15 mouse cellular contexts compared by ENCODE assay signal in the genomic region with DNA sequence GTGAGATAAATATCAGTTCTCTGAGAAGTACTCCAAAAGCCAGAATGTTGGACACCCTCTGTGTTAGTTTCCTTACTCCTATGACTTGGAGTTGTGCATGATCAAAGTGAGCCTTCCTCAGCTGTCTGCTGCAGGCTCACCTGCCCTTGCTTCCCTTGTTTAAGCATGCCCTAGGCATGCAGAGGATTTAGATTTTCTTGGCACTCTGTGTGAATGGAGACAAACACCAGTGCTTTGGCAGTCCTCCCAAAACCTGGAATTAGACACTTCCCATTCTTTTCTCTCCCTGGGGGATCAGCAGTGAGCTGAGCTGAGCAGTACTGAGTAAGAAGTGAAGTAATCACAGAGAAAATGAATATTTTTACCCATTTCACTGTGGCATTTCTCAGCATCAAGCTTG.
A peak's percentile ranks its signal among the peaks of the same experiment; 100 is the strongest.
DNase-seq lines count a peak whose midpoint lies in the region; ATAC-seq and TF ChIP-seq lines count a peak whose summit lies in the region.
"Had no signal": no experiment of that assay in that cellular context is flagged by ENCODE, and none has a peak within 500 bp of the region (broad histone marks: within the 10 kb centered on the region; RNA-seq: fewer than 3 reads in every experiment).

No protein-coding gene starts in this region.

- no peak for TF ChIP-seq CTCF in brain, embryonic 14.5 days (IDR thresholded peaks at IDR 0.05; ENCODE audit: borderline replicate concordance, extremely low read depth, insufficient read depth, insufficient read length)
- TF ChIP-seq CTCF in lung, adult 2 months (IDR thresholded peaks at IDR 0.05; ENCODE audit: insufficient read depth, low read length): no peak

- DNase-seq in frontal cortex, postnatal 25 days (ENCODE audit: low spot score in 2 of 2): no peak
- peak; percentile 75 for DNase-seq in midbrain, embryonic 14.5 days
- DNase-seq in midbrain, embryonic 10.5 days (ENCODE audit: low spot score): no peak
- DNase-seq in brain, embryonic 14.5 days (ENCODE audit: low read depth): peak; percentile 80
- DNase-seq in lung, adult 2 months: no peak
- DNase-seq in layer of hippocampus, postnatal 36 days: no peak
- DNase-seq: adrenal gland, postnatal 25 days; cerebellum, adult 18-20 months; gastrocnemius, postnatal 25 days; liver, postnatal 0 days; thymus, adult 2 months had no signal

- no peak overlapping the region for H3K4me2 ChIP-seq in midbrain, embryonic 14.5 days (ENCODE audit: low read length)
- H3K4me2 ChIP-seq in midbrain, embryonic 16.5 days (ENCODE audit: low read length): no peak overlapping the region

- TF ChIP-seq POLR2A in brain, embryonic 14.5 days (IDR thresholded peaks at IDR 0.05; ENCODE audit: borderline replicate concordance, extremely low read depth, insufficient read depth, insufficient read length, poor library complexity, severe bottlenecking): no peak
- no peak for TF ChIP-seq POLR2A in lung, adult 2 months (IDR thresholded peaks at IDR 0.05; ENCODE audit: borderline replicate concordance, extremely low read depth, low read depth, low read length)

- H3K27me3 ChIP-seq in midbrain, embryonic 14.5 days (ENCODE audit: control insufficient read depth, insufficient read depth, low read length): no peaks in the 10 kb centered on the region
- no peaks in the 10 kb centered on the region for H3K27me3 ChIP-seq in midbrain, embryonic 10.5 days (ENCODE audit: low read depth, poor library complexity, severe bottlenecking)
- no peaks in the 10 kb centered on the region for H3K27me3 ChIP-seq in midbrain, embryonic 16.5 days (ENCODE audit: control insufficient read depth, insufficient read depth, low read depth, low read length)
- H3K27me3 ChIP-seq: CH12.LX; megakaryocyte, embryonic 14.5 days had no signal

- no peaks in the 10 kb centered on the region for H3K9me3 ChIP-seq in midbrain, embryonic 14.5 days (ENCODE audit: control insufficient read depth, low read length)
- H3K9me3 ChIP-seq in midbrain, embryonic 10.5 days (replicated peaks): no peaks in the 10 kb centered on the region
- no peaks in the 10 kb centered on the region for H3K9me3 ChIP-seq in midbrain, embryonic 16.5 days (replicated peaks; ENCODE audit: control insufficient read depth, low read length, poor library complexity, severe bottlenecking)
- H3K9me3 ChIP-seq: megakaryocyte, embryonic 14.5 days had no signal

- no peaks in the 10 kb centered on the region for H3K36me3 ChIP-seq in midbrain, embryonic 14.5 days (ENCODE audit: control insufficient read depth, insufficient read depth, low read length)
- no peaks in the 10 kb centered on the region for H3K36me3 ChIP-seq in midbrain, embryonic 10.5 days
- H3K36me3 ChIP-seq in midbrain, embryonic 16.5 days (ENCODE audit: control insufficient read depth, insufficient read depth, low read length): no peaks in the 10 kb centered on the region

- H3K9ac ChIP-seq in midbrain, embryonic 14.5 days (replicated peaks; ENCODE audit: low read length): no peak overlapping the region
- H3K9ac ChIP-seq in midbrain, embryonic 16.5 days (ENCODE audit: low read depth, low read length): no peak overlapping the region
- H3K9ac ChIP-seq: liver, postnatal 0 days had no signal

- H3K4me1 ChIP-seq in midbrain, embryonic 14.5 days (ENCODE audit: control insufficient read depth, insufficient read depth, low read length): no peaks in the 10 kb centered on the region
- H3K4me1 ChIP-seq in midbrain, embryonic 10.5 days: no peaks in the 10 kb centered on the region
- no peaks in the 10 kb centered on the region for H3K4me1 ChIP-seq in midbrain, embryonic 16.5 days (ENCODE audit: control insufficient read depth, insufficient read depth, low read length)
- H3K4me1 ChIP-seq in lung, adult 2 months (ENCODE audit: control insufficient read depth, insufficient read depth, low read length): no peaks in the 10 kb centered on the region
- H3K4me1 ChIP-seq: megakaryocyte, embryonic 14.5 days had no signal

- H3K4me3 ChIP-seq in midbrain, embryonic 14.5 days (replicated peaks; ENCODE audit: low read depth, low read length): no peak overlapping the region
- no peak overlapping the region for H3K4me3 ChIP-seq in midbrain, embryonic 10.5 days
- no peak overlapping the region for H3K4me3 ChIP-seq in midbrain, embryonic 16.5 days (ENCODE audit: low read depth, low read length)
- no peak overlapping the region for H3K4me3 ChIP-seq in lung, adult 2 months (replicated peaks; ENCODE audit: extremely low read depth, low read depth, low read length)
- H3K4me3 ChIP-seq: megakaryocyte, embryonic 14.5 days had no signal

- no peak overlapping the region for H3K27ac ChIP-seq in midbrain, embryonic 14.5 days (replicated peaks; ENCODE audit: low read depth, low read length)
- H3K27ac ChIP-seq in midbrain, embryonic 10.5 days (replicated peaks): no peak overlapping the region
- H3K27ac ChIP-seq in midbrain, embryonic 16.5 days (ENCODE audit: low read length): no peak overlapping the region

- ATAC-seq in frontal cortex, adult (ENCODE audit: low TSS enrichment): peak; percentile 76
- ATAC-seq in midbrain, embryonic 14.5 days (ENCODE audit: low FRiP score, low TSS enrichment): peak; percentile 57; the same call in 1 of the 2 replicates
- ATAC-seq in midbrain, embryonic 16.5 days: peak; percentile 80
- ATAC-seq: liver, postnatal 0 days had no signal

Comparison
In these comparisons a context has a peak if more than half of its experiments do, and no peak if none do; other contexts are left out.
1. DNase-seq: peak in midbrain, embryonic 14.5 days (single experiment) and brain, embryonic 14.5 days (single experiment); none in frontal cortex, postnatal 25 days (0 of 2), midbrain, embryonic 10.5 days (single experiment), lung, adult 2 months (single experiment) and layer of hippocampus, postnatal 36 days (0 of 2).
2. Peak in every context shown above with its lines, with median percentiles within 50 percentile points of each other: ATAC-seq.